Mouse (Mus musculus): Measurements from ENCODE around the gene Capn2. TPM values are rescaled to one million over a fixed set of nuclear protein-coding genes. Genes with fewer than 3 reads are reported as not detected.

Gene Capn2
- polyA plus RNA-seq, 1 experiment from 2014 or later: 39.6 TPM

- H3K27me3 ChIP-seq (replicated peaks; ENCODE audit: control insufficient read depth, insufficient read depth, low read length): no peaks in the 10 kb centered on the region
- WGBS: 95% methylated on average over 12 of the region's 12 CpGs
- no peak for DNase-seq (ENCODE audit: low spot score)
- H3K4me2 ChIP-seq (ENCODE audit: low read length): no peak overlapping the region
- H3K4me1 ChIP-seq (ENCODE audit: control insufficient read depth, insufficient read depth, low read length): no peaks in the 10 kb centered on the region
- ATAC-seq: no peak
- H3K36me3 ChIP-seq (ENCODE audit: control insufficient read depth, insufficient read depth, low read length): peaks cover 82% of the 10 kb centered on the region
- H3K9ac ChIP-seq (ENCODE audit: low read length): no peak overlapping the region
- no peak overlapping the region for H3K27ac ChIP-seq (ENCODE audit: low read depth, low read length)
- no peak overlapping the region for H3K4me3 ChIP-seq (ENCODE audit: low read depth, low read length)
- no peaks in the 10 kb centered on the region for H3K9me3 ChIP-seq (replicated peaks; ENCODE audit: control insufficient read depth, low read length)
Observed at GRCm38 (mm10) chr1:182483910-182484274, 33.5 kb downstream of the Capn2 start.

GRCm38 (mm10) chr1:182482991-182483909 lies 34.2 kb downstream of the Capn2 start:
- Histone ChIP-seq H3K4me3 (ENCODE audit: low read depth, low read length) (no peak overlapping the region), H3K4me1 (ENCODE audit: control insufficient read depth, insufficient read depth, low read length) (no peaks in the 10 kb centered on the region), H3K36me3 (ENCODE audit: control insufficient read depth, insufficient read depth, low read length) (peaks cover 78% of the 10 kb centered on the region), H3K27ac (ENCODE audit: low read depth, low read length) (no peak overlapping the region), H3K27me3 (replicated peaks; ENCODE audit: control insufficient read depth, insufficient read depth, low read length) (no peaks in the 10 kb centered on the region), H3K4me2 (ENCODE audit: low read length) (no peak overlapping the region), H3K9me3 (replicated peaks; ENCODE audit: control insufficient read depth, low read length) (no peaks in the 10 kb centered on the region), H3K9ac (ENCODE audit: low read length) (no peak overlapping the region)
- no peak for DNase-seq (ENCODE audit: low spot score)
- 87% methylated on average over 14 of the region's 14 CpGs for WGBS
- no peak for ATAC-seq

DNA sequence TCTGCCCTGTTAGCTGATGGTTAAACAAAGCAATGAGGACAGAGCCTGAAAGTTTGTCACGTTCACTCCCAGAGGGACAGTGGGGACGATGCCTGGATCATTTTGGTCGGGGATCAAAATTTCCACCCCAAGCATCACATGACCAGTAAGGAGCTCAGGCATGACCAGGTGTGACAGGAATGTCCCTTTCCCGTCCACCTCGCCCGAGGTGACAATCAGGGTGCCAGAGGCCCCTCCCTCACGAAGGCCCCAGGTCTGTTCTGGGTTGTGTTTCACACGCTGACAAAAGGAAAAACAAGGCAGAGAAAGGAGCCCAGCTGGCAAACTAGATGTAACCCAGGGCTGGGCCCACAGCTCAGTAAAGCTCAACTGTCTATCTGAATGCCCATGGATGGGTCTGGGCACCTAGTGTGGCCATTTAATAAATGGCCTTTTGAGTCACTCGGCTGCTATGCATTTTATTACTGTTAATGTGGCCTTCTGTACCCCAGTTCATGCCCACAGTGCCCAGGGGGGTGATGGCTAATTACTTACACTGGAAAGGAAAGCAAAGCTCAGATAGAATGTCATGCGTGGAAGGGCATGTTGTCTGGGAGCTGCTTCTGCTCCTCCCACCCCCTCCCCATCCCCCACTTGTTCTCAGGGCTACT lies 35.6 kb downstream of the Capn2 start:
- Histone ChIP-seq H3K9me3 (replicated peaks; ENCODE audit: control insufficient read depth, low read length) (no peaks in the 10 kb centered on the region), H3K27ac (ENCODE audit: low read depth, low read length) (no peak overlapping the region), H3K4me2 (ENCODE audit: low read length) (no peak overlapping the region), H3K27me3 (replicated peaks; ENCODE audit: control insufficient read depth, insufficient read depth, low read length) (no peaks in the 10 kb centered on the region), H3K4me3 (ENCODE audit: low read depth, low read length) (no peak overlapping the region), H3K4me1 (ENCODE audit: control insufficient read depth, insufficient read depth, low read length) (no peaks in the 10 kb centered on the region), H3K9ac (ENCODE audit: low read length) (no peak overlapping the region), H3K36me3 (ENCODE audit: control insufficient read depth, insufficient read depth, low read length) (peaks cover 78% of the 10 kb centered on the region)
- ATAC-seq: no peak
- WGBS: 93% methylated on average over 10 of the region's 10 CpGs
- no peak for DNase-seq (ENCODE audit: low spot score)

- H3K36me3 ChIP-seq (ENCODE audit: control insufficient read depth, insufficient read depth, low read length): peaks cover 75% of the 10 kb centered on the region
- H3K4me1 ChIP-seq (ENCODE audit: control insufficient read depth, insufficient read depth, low read length): no peaks in the 10 kb centered on the region
Observed at GRCm38 (mm10) chr1:182481138-182481537, 36.3 kb downstream of the Capn2 start.

DNA sequence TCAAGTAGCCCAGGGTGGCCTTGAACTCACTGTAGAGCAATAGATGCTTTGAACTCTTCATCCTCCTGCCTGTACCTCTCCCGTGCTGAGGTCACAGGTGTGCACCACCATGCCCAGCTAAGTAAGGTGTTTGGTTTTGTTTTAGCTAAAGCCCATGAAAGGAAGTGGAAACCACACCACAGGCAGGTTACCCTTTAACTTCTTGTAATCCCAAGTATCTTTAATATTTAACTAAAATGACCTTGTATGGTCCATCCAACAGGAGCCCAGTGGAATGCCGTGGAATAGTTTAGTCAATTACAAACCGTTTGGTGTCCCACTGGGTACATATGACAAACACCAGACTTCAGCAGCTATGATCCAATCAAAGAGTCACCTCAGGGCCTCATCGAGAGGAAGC lies 38.5 kb downstream of the Capn2 start:
- H3K36me3 ChIP-seq (ENCODE audit: control insufficient read depth, insufficient read depth, low read length): peaks cover 72% of the 10 kb centered on the region
- H3K9ac ChIP-seq (ENCODE audit: low read length): no peak overlapping the region
- WGBS: 96% methylated on average over 4 of the region's 4 CpGs
- H3K4me2 ChIP-seq (ENCODE audit: low read length): no peak overlapping the region
- H3K9me3 ChIP-seq (replicated peaks; ENCODE audit: control insufficient read depth, low read length): no peaks in the 10 kb centered on the region
- no peak overlapping the region for H3K4me3 ChIP-seq (ENCODE audit: low read depth, low read length)
- no peak for DNase-seq (ENCODE audit: low spot score)
- no peak overlapping the region for H3K27ac ChIP-seq (ENCODE audit: low read depth, low read length)
- H3K27me3 ChIP-seq (replicated peaks; ENCODE audit: control insufficient read depth, insufficient read depth, low read length): no peaks in the 10 kb centered on the region
- ATAC-seq: no peak
- H3K4me1 ChIP-seq (ENCODE audit: control insufficient read depth, insufficient read depth, low read length): no peaks in the 10 kb centered on the region

More at GRCm38 (mm10) chr1:182481138-182481537, 36.3 kb downstream of the Capn2 start:
- no peak overlapping the region for H3K9ac ChIP-seq (ENCODE audit: low read length)
- DNase-seq (ENCODE audit: low spot score) (no peak), ATAC-seq (no peak)
- H3K4me2 ChIP-seq (ENCODE audit: low read length): no peak overlapping the region
- H3K27ac ChIP-seq (ENCODE audit: low read depth, low read length): no peak overlapping the region
- 94% methylated on average over 7 of the region's 7 CpGs for WGBS
- H3K9me3 ChIP-seq (replicated peaks; ENCODE audit: control insufficient read depth, low read length): no peaks in the 10 kb centered on the region
- H3K27me3 ChIP-seq (replicated peaks; ENCODE audit: control insufficient read depth, insufficient read depth, low read length): no peaks in the 10 kb centered on the region
- H3K4me3 ChIP-seq (ENCODE audit: low read depth, low read length): no peak overlapping the region

- Histone ChIP-seq H3K9me3 (replicated peaks; ENCODE audit: control insufficient read depth, low read length) (no peaks in the 10 kb centered on the region), H3K36me3 (ENCODE audit: control insufficient read depth, insufficient read depth, low read length) (peaks cover 74% of the 10 kb centered on the region), H3K27ac (ENCODE audit: low read depth, low read length) (no peak overlapping the region), H3K4me3 (ENCODE audit: low read depth, low read length) (no peak overlapping the region), H3K27me3 (replicated peaks; ENCODE audit: control insufficient read depth, insufficient read depth, low read length) (no peaks in the 10 kb centered on the region), H3K9ac (ENCODE audit: low read length) (no peak overlapping the region), H3K4me2 (ENCODE audit: low read length) (no peak overlapping the region), H3K4me1 (ENCODE audit: control insufficient read depth, insufficient read depth, low read length) (no peaks in the 10 kb centered on the region)
- ATAC-seq (no peak), DNase-seq (ENCODE audit: low spot score) (no peak)
- 87% methylated on average over 5 of the region's 5 CpGs for WGBS
Observed at GRCm38 (mm10) chr1:182475005-182475796, 42.2 kb downstream of the Capn2 start.

GRCm38 (mm10) chr1:182465978-182466377 lies 51.4 kb downstream of the Capn2 start:
- WGBS: 93% methylated on average over 4 of the region's 4 CpGs
- H3K9ac ChIP-seq (ENCODE audit: low read length): no peak overlapping the region
- no peaks in the 10 kb centered on the region for H3K9me3 ChIP-seq (replicated peaks; ENCODE audit: control insufficient read depth, low read length)
- H3K27me3 ChIP-seq (replicated peaks; ENCODE audit: control insufficient read depth, insufficient read depth, low read length): no peaks in the 10 kb centered on the region
- no peak overlapping the region for H3K4me3 ChIP-seq (ENCODE audit: low read depth, low read length)
- H3K27ac ChIP-seq (ENCODE audit: low read depth, low read length): no peak overlapping the region
- no peaks in the 10 kb centered on the region for H3K4me1 ChIP-seq (ENCODE audit: control insufficient read depth, insufficient read depth, low read length)
- ATAC-seq: no peak; the same call in 1 of the 2 replicates
- DNase-seq (ENCODE audit: low spot score): peak; percentile 21
- H3K36me3 ChIP-seq (ENCODE audit: control insufficient read depth, insufficient read depth, low read length): peaks cover 51% of the 10 kb centered on the region
- no peak overlapping the region for H3K4me2 ChIP-seq (ENCODE audit: low read length)

GRCm38 (mm10) chr1:182465309-182465708 lies 52.1 kb downstream of the Capn2 start:
- Histone ChIP-seq H3K9me3 (replicated peaks; ENCODE audit: control insufficient read depth, low read length) (no peaks in the 10 kb centered on the region), H3K4me1 (ENCODE audit: control insufficient read depth, insufficient read depth, low read length) (no peaks in the 10 kb centered on the region), H3K27me3 (replicated peaks; ENCODE audit: control insufficient read depth, insufficient read depth, low read length) (no peaks in the 10 kb centered on the region), H3K4me2 (ENCODE audit: low read length) (no peak overlapping the region), H3K9ac (ENCODE audit: low read length) (no peak overlapping the region), H3K4me3 (ENCODE audit: low read depth, low read length) (no peak overlapping the region), H3K27ac (ENCODE audit: low read depth, low read length) (no peak overlapping the region), H3K36me3 (ENCODE audit: control insufficient read depth, insufficient read depth, low read length) (peaks cover 48% of the 10 kb centered on the region)
- DNase-seq (ENCODE audit: low spot score) (no peak), ATAC-seq (no peak)
- 70% methylated on average over 4 of the region's 4 CpGs for WGBS

Measured in forebrain, embryonic 14.5 days (tissue).